Mouse (Mus musculus): ENCODE measurements around the gene Arrdc5. TPM values are rescaled to one million over a fixed set of nuclear protein-coding genes. Genes with fewer than 3 reads are reported as not detected.

The Arrdc5 gene
- polyA plus RNA-seq, 1 experiment: not detected

DNA sequence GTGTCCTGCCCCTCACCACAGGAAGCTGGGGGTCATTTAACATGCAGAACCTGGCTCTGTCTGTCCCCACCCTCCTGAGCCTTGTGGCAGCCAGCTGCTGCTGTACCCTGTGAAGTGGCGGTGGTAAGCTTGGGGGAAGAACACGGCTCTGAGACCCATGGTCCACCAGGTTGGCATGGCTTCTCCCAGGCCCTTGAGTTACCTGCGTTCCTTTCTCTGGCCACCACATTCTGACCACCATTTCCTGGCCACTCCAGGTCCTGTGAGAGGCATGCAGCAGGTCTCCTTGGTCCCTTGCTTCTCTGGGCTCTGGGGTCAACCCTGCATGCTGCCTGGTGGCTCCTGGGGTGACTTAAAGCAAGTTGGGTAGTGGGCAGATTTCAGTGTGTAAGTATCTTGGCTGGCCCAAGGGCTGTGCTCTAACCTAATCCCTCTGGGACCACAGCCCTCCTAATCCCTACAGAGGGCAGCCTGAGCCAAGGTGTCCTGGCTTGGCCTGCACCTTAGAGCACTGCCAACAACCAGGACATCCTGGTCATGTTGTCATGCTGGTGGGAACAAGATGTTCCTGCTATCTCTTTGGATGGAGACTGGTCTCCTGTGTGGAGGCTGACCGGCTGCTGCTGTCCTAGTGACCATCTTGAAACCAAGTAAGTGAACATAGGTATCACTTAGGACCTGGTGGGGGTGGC, 7.4 kb downstream of the Arrdc5 start, which contains the start of gene Plin3:
TSS of gene Plin3 (minus strand) at position 343 of the 692 bp plus-strand sequence.
- 78% methylated on average over 4 of the region's 4 CpGs for WGBS
- H3K4me3 ChIP-seq (replicated peaks; ENCODE audit: extremely low read depth, low read depth, low read length): no peak within 1 kb of the TSS
- TF ChIP-seq CTCF (IDR thresholded peaks at IDR 0.05; ENCODE audit: insufficient read depth, low read length) (no peak), POLR2A (IDR thresholded peaks at IDR 0.05; ENCODE audit: borderline replicate concordance, extremely low read depth, low read depth, low read length) (no peak)
- H3K4me1 ChIP-seq (ENCODE audit: control insufficient read depth, insufficient read depth, low read length): peaks cover 4% of the 10 kb centered on the region
- DNase-seq: no peak

GRCm38 (mm10) chr17:56291826-56292475, 8.1 kb downstream of the Arrdc5 start:
- Histone ChIP-seq H3K4me1 (ENCODE audit: control insufficient read depth, insufficient read depth, low read length) (peaks cover 6% of the 10 kb centered on the region), H3K4me3 (replicated peaks; ENCODE audit: extremely low read depth, low read depth, low read length) (no peak overlapping the region)
- 82% methylated on average over 7 of the region's 7 CpGs for WGBS
- TF ChIP-seq CTCF (IDR thresholded peaks at IDR 0.05; ENCODE audit: insufficient read depth, low read length): no peak
- no peak for TF ChIP-seq POLR2A (IDR thresholded peaks at IDR 0.05; ENCODE audit: borderline replicate concordance, extremely low read depth, low read depth, low read length)
- DNase-seq: no peak

- Histone ChIP-seq H3K4me3 (replicated peaks; ENCODE audit: extremely low read depth, low read depth, low read length) (peak overlapping the region; percentile 52), H3K4me1 (ENCODE audit: control insufficient read depth, insufficient read depth, low read length) (peaks cover 6% of the 10 kb centered on the region)
- TF ChIP-seq CTCF (IDR thresholded peaks at IDR 0.05; ENCODE audit: insufficient read depth, low read length) (peak; percentile 78), POLR2A (IDR thresholded peaks at IDR 0.05; ENCODE audit: borderline replicate concordance, extremely low read depth, low read depth, low read length) (peak; percentile 45; the same call in 1 of the 2 replicates)
- DNase-seq: peak; percentile 87
- 1% methylated on average over 16 of the region's 16 CpGs for whole genome bisulfite sequencing
These were observed 8.9 kb downstream of the Arrdc5 start for GRCm38 (mm10) chr17:56291171-56291511.

GRCm38 (mm10) chr17:56290388-56291170, 9.5 kb downstream of the Arrdc5 start:
- no peak for TF ChIP-seq CTCF (IDR thresholded peaks at IDR 0.05; ENCODE audit: insufficient read depth, low read length)
- peak; percentile 85; the same call in 1 of the 2 replicates for TF ChIP-seq POLR2A (IDR thresholded peaks at IDR 0.05; ENCODE audit: borderline replicate concordance, extremely low read depth, low read depth, low read length)
- DNase-seq: peak; percentile 100
- peak overlapping the region; percentile 61 for H3K4me3 ChIP-seq (replicated peaks; ENCODE audit: extremely low read depth, low read depth, low read length)
- WGBS: 3% methylated on average over 17 of the region's 17 CpGs
- H3K4me1 ChIP-seq (ENCODE audit: control insufficient read depth, insufficient read depth, low read length): peaks cover 6% of the 10 kb centered on the region

DNA sequence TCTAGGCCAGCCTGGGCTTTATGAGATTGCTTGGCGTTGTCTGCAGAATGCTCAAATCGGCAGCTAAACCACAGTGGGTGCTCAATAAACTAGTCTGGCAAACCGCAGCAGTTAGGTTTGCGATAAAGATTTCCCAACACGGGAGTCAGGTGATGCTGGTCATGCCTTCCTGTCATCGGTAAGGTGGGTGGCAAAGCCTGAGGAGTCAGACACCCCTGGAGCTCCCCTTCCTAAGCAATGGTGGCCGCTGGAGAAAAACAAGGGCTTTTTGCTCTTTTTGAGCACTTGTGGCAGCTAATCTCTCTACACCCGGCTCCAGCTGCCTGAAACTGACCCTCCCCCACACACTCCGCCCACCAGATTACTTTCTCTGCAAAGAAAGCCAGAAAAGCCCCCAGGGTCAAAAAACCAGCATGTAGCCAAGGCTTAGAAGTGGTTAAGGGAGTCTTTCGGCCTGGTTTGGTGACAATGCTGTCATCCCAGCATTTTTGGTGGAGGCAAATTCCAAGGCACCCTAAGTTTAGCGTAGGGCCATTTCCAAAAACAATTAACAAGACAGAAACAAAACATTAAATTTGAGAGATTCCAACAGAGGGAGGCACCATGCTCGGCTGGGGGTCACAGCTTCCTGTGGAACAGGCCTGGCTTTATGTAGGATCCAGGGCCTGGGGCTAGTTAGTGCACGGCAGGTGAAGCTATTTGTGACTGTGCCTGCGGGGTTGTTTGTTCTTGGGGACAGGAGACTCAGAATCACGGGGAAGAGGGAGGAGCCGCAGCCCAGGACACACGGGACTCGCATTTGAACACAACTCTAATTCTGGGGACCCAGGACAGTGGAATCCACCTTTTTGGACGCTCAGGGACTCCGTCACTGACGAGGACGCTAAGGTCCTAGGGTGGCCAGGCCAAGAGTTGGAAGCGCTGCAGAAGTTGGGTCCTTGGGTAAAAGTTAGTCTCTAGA, 10.4 kb downstream of the Arrdc5 start:
- 10% methylated on average over 23 of the region's 23 CpGs for WGBS
- Histone ChIP-seq H3K4me1 (ENCODE audit: control insufficient read depth, insufficient read depth, low read length) (peaks cover 6% of the 10 kb centered on the region), H3K4me3 (replicated peaks; ENCODE audit: extremely low read depth, low read depth, low read length) (peak overlapping the region; percentile 61)
- TF ChIP-seq POLR2A (IDR thresholded peaks at IDR 0.05; ENCODE audit: borderline replicate concordance, extremely low read depth, low read depth, low read length) (peak; percentile 27; the same call in 1 of the 2 replicates), CTCF (IDR thresholded peaks at IDR 0.05; ENCODE audit: insufficient read depth, low read length) (no peak)
- peak; percentile 69 for DNase-seq

GRCm38 (mm10) chr17:56288866-56289265, 11.2 kb downstream of the Arrdc5 start:
- H3K4me3 ChIP-seq (replicated peaks; ENCODE audit: extremely low read depth, low read depth, low read length): peak overlapping the region; percentile 61
- no peak for DNase-seq
- WGBS: 20% methylated on average over 3 of the region's 3 CpGs
- TF ChIP-seq CTCF (IDR thresholded peaks at IDR 0.05; ENCODE audit: insufficient read depth, low read length) (no peak), POLR2A (IDR thresholded peaks at IDR 0.05; ENCODE audit: borderline replicate concordance, extremely low read depth, low read depth, low read length) (no peak)
- peaks cover 6% of the 10 kb centered on the region for H3K4me1 ChIP-seq (ENCODE audit: control insufficient read depth, insufficient read depth, low read length)

- peaks cover 6% of the 10 kb centered on the region for H3K4me1 ChIP-seq (ENCODE audit: control insufficient read depth, insufficient read depth, low read length)
- TF ChIP-seq POLR2A (IDR thresholded peaks at IDR 0.05; ENCODE audit: borderline replicate concordance, extremely low read depth, low read depth, low read length): no peak
- TF ChIP-seq CTCF (IDR thresholded peaks at IDR 0.05; ENCODE audit: insufficient read depth, low read length): no peak
- WGBS: 49% methylated on average over 3 of the region's 3 CpGs
- H3K4me3 ChIP-seq (replicated peaks; ENCODE audit: extremely low read depth, low read depth, low read length): no peak overlapping the region
- DNase-seq: no peak
These were observed 12.3 kb downstream of the Arrdc5 start for GRCm38 (mm10) chr17:56287830-56288229.

- no peak for DNase-seq
- Histone ChIP-seq H3K4me1 (ENCODE audit: control insufficient read depth, insufficient read depth, low read length) (0 out of 2 replicates have a peak, but pooled peaks cover 3% of the 10 kb centered on the region), H3K4me3 (replicated peaks; ENCODE audit: extremely low read depth, low read depth, low read length) (no peak overlapping the region)
- WGBS: 91% methylated on average over 11 of the region's 11 CpGs
- no peak for TF ChIP-seq POLR2A (IDR thresholded peaks at IDR 0.05; ENCODE audit: borderline replicate concordance, extremely low read depth, low read depth, low read length)
- no peak for TF ChIP-seq CTCF (IDR thresholded peaks at IDR 0.05; ENCODE audit: insufficient read depth, low read length)
These were observed 14.1 kb downstream of the Arrdc5 start for GRCm38 (mm10) chr17:56285995-56286394.

All from lung, adult 2 months (tissue).